Mouse (Mus musculus) T-cell, adult 2 months (primary cell): Measurements from ENCODE around the gene Gm5148.

ENCODE experiments used
- DNase-seq: peaks from one replicate; pipeline ENCODE4 v3.0.0; 2022; ENCODE audit warnings: low spot score

The Gm5148 gene

GRCm38 (mm10) chr3:37724171-37724804 lies at the start of gene Gm5148:
Gene Gm5148, minus strand, starts transcription at chr3:37724490.
- DNase-seq: peak; percentile 77

DNA sequence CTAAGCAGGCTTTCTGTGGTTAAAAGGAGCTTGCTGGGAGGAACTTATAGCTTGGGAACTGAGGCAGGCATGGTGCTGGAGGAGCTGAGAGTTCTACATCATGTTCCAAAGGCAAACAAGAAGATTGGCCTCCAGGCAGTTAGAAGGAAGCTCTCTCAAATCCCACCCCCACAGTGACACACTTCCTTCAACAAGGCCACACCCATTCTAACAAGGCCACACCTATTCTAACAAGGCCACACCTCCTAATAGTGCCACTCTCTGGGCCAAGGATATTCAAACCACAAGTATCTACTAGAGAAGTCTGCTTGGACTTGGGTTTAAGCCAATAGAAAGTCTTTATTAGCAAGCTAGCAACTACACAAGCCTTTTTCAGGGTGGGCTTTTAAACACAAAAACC lies 46.7 kb upstream of the Gm5148 start:
- DNase-seq: no peak

GRCm38 (mm10) chr3:37769268-37769756 lies 45.0 kb upstream of the Gm5148 start:
- DNase-seq: peak; percentile 41

GRCm38 (mm10) chr3:37767147-37768015 lies 43.1 kb upstream of the Gm5148 start:
- DNase-seq: no peak

DNA sequence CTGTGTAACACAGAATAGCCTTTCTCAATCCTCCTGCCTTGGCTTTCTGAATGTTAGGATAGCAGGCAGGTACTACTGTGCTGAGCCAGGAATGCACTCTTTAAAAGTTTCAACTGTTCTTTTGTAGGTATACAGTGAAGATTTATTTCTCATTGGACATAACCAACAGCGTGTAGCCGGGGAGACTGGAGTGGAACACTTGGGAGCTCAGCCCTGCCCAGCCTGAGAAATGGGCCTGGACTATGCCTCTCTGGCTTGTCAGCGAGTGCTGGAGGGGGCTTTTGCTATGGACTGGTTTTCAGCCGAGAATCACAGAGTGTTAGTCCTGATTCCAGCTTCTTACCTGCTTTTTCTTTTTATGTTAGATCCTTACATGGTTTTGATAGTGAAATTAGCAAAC lies 42.3 kb upstream of the Gm5148 start:
- DNase-seq: no peak

DNA sequence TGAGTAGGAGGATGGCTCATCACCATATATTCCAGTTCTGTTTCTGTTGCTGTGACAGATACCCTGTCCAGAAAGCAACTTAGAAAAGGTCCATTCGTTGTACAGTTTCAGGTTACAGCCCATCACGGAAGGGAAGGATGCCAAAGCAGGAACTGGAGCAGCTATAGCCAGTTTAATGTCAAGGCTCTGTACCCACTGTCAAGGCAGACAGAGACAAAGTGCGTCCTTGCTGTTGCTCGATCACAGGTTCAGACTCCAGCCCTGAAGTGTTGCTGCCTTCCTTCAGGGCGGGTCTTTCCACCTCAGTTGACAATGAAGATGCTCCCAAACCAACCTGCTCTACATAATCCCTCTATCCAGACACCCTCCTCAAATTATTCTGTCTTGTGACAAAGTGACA lies 41.7 kb upstream of the Gm5148 start:
- no peak for DNase-seq

DNA sequence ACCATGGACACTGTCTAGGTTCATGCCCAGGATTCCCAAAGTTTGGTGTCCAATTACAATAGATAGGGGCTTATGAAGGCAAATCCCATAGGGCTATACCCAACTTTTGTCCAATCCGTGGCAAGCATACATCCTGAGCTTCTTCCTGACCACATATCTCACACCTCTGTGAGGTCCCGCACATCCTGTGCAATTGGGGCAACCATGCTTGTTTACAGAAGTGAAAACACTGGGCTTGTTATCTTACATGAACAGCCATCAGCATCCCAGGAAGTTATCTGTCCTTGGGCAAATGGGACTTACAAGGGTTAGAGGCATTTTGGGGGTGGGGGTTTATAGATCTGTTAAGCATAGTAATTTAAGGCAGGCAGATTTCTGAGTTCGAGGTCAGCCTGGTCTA lies 41.0 kb upstream of the Gm5148 start:
- DNase-seq: no peak

GRCm38 (mm10) chr3:37762303-37762702 lies 38.0 kb upstream of the Gm5148 start:
- no peak for DNase-seq

- DNase-seq: no peak
These were observed 37.5 kb upstream of the Gm5148 start for GRCm38 (mm10) chr3:37761741-37762140.

DNA sequence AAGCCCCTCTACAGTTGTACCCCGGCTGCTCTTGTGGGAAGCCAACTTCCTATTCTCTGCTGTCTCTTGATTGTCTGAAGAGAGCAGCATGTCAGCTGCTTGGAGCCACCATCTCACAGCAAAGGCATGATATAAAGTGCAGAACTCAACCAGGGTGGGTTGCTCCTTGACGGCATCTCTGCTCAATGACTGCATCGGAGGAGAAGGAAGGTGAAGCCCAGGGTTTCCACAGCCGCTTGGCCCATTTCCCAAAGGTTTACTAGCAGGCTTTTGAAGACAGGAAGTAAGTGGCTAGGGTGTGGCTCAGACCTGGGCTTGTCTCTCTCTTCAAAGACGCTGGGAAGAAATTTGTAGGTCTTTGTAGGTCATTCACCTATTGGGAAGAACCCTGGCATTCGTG lies 36.6 kb upstream of the Gm5148 start:
- peak; percentile 41 for DNase-seq

- DNase-seq: no peak
These were observed 34.5 kb upstream of the Gm5148 start for GRCm38 (mm10) chr3:37758611-37759322.

DNA sequence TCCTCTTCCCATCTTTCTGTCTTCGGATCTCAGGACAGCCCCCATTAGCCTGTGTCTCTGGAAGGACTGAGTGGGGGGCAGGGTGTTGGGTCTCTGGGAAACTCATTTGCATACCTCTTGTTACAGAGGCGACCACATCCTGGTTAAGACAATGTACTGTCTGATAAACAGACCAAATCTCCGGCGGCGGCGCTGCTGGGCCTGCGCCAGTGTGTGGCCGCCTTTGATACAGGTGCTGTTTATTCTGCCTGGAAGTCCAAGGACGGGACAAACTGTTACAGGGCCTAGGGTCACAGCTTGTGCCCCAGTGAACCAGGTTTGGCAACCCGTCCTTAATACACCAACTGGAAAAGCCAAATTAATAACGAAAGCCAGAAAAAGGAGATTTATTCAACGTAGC lies 33.8 kb upstream of the Gm5148 start:
- peak; percentile 50 for DNase-seq

DNA sequence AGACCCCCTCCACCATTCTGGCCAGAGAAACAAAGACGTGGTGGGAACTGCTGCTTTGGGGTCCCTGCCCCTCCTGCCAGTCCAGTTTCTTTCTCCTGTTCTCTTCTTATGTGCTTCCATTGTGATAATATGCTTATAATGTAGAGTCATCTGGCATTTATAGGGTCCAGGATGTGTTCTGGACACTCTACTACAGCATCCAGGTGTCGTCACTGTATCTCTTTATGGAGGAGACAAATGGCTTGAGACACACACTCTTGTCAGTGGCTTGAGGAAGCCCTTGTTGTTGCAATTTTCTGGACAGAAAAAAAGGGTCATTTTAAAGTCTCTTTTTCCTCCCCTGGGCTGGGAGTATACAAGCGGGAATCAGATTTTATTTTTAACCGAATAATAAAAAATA lies 33.3 kb upstream of the Gm5148 start:
- DNase-seq: no peak

GRCm38 (mm10) chr3:37756005-37756404 lies 31.7 kb upstream of the Gm5148 start:
- DNase-seq: no peak

DNA sequence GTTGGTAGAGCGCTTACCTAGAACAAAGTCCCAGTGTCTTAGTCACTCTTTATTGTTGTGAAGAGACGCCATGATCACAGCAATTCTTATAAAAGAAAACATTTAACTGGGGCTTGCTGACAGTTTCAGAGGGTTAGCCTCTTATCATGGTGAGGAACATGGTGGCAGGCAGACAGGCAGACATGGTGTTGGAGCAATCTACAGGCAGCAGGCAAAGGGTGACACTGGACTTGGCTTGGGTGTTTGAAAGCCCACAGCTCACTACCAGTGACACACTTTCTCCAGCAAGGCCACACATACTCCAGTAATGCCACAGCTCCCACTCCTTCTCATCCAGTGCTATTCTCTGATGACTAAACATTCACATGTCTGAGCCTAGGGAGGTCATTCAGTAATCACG lies 30.3 kb upstream of the Gm5148 start:
- DNase-seq: no peak

DNA sequence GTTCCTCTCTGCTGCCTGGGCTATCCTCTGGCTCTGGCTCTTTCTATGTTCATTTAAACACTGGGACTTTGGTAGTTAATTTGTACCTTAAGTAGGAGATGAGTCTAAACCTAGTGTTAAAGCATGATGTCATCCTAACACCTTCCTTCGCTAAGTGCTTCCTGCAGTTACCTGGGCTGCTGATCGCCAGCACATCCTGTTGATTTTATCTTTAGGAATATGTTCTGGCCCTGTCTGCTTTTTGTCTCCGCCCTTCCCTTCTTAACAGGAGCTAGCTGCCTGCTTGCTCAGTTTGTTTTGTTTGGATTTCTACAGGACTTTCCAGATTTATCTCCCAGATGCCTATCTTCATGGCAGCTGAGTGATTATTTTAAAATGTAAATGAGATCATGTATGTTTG lies 28.9 kb upstream of the Gm5148 start:
- DNase-seq: no peak

DNA sequence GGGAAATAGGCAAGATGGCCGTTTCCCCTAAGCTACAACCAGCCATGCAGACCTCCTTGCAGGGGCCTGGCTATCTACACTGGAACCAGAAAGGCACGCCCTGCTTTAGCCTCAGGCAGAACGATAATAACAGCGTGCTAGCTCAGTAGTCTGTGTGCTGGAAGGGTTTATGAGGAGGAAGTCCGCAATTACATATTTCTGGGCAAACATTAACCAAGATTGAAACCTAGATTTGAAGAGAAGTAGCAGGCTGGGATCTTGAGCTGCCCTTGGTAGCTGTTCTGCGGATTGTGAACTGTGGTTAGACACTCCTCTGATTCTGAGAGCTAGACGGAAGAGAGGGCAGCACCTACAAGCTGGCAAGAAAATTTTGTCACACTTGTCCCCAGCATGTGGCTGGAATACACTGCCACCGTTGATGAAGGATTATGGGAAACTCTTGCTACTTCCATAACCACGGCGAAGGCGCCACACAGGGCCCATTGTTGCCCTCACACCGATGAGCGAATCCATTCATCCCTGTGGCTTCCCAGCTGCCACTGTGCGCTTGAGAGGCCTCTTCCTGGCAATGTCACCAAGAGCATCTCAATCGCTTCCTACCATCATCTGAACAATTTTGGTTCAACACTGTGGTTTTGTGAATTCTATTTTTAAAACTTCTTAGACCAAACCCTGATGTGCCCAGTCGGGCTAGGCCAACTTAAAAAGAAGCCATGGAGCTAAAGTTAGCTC lies 23.9 kb upstream of the Gm5148 start:
- DNase-seq: no peak

DNA sequence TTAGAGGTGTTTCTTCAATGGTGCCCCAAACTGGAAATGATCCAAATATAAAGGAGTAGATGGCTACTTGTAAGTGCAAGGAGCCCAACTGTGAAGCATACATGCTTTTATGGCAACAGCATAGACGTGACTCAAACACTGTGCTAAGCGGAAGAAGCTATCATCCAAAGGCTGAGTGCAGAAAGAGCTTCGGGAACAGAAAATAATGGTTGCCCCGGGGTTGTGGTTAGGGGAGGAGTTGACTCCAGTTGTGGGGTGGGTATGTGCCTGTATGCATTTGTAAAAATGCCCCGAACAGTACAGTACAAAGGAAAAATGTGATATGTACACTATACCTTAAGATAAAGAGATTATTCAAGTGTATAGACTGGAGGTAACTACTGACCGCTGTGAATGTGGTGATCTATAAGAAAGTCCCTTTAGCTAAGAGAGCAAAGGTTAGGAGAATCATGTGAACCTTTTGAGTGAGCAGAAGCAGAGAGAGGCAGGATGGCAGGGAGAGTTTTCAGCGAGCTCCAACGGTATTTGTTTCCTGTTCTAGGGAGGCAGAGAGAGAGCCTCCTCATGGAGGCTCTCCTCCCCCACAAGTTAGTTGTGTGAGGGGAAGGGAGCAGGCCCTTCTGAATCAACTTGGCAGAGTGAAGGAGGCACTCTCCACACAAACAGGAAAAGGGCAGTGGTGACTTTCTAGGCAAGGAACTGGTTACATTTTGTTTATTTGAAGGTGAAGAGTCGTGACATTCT lies 23.1 kb upstream of the Gm5148 start:
- DNase-seq: no peak

DNA sequence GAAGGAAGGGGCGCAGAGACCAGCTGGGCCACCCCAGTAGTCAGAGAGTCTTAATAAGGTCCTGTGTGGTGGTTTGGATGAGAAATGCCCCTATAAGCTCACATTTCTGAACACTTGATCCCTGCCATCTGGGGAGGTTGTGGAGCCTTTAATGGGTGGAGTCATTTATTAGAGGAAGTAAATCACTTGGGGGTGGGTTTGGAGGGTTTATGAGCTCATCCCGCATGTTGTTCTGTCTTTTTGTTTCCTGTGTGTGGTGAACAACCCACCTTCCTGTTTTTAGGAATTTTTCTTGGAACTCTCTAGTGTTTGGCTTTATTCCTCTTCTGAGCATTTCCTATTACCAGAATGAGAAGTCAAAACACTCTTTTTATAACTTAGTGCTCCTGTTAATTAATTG lies 19.8 kb upstream of the Gm5148 start:
- no peak for DNase-seq

- DNase-seq: no peak
These were observed 15.7 kb upstream of the Gm5148 start for GRCm38 (mm10) chr3:37739996-37740395.

DNA sequence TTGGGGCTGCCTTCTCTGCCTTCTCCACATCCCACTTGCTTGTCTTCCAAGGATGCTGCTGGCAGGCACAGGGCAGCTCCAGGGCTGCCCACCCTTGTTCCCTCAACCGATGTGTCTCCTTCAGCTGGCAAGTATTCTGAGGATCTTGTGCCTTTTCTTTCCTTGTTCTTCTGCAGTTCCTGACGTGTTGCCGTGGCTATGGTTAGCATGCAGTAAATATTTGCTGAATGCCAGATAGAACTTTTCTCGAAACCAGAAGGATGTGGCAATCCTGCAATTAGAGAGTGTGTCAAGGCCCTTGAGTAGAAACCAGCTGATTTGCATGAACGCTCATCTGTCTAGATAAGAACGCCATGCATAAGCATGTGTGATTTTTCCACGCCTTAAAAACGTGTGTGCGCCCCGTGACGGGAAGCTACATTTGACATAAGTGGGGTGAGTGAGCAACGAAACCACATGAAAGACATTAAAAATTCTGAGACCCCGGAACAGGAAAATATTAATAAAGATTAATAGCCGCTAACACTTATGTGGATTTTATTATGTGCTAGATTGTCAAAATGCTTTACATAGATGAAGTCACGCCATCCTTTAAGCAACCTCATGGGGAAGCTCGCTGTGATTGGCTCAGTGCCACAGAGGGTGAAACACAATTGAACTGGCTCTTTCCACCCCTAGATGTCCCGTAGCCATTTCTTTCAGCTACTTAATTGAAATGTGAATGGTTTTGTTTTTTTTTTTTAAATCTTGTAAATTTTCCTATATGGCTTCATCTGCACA lies 14.1 kb upstream of the Gm5148 start:
- DNase-seq: peak; percentile 41
